Mouse (Mus musculus): ENCODE data around the gene Tmem178b. TPM values are rescaled to one million over a fixed set of nuclear protein-coding genes. Genes with fewer than 3 reads are reported as not detected.
A peak's percentile ranks its signal among the peaks of the same experiment; 100 is the strongest.

The Tmem178b gene
- total RNA-seq, 2 experiments from 2014 or later: not detected

DNA sequence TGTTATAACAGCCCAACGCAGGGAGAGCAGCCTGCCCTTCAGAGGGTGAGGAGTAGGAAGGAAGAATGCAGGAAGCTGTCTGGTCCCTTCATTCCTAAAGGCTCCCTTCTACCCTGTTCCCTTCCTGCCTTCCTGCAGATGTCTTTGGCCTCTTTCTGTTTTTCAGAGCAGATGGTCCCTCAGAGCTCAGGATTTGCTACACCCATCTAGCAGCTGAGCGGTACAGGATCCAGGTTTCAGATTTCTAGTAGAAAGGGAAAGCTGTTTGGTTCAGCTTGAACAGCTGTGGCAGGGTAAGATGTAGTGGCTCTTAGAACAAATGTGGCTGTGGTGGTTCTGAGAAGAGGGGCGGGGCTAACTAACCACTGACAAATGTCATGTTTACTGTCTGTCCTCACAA is 197.9 kb downstream of the Tmem178b start:
- ATAC-seq (replicated peaks; ENCODE audit: poor library complexity): no peak

GRCm38 (mm10) chr6:40076089-40076488 is 203.0 kb downstream of the Tmem178b start:
- no peak for ATAC-seq (replicated peaks; ENCODE audit: poor library complexity)

DNA sequence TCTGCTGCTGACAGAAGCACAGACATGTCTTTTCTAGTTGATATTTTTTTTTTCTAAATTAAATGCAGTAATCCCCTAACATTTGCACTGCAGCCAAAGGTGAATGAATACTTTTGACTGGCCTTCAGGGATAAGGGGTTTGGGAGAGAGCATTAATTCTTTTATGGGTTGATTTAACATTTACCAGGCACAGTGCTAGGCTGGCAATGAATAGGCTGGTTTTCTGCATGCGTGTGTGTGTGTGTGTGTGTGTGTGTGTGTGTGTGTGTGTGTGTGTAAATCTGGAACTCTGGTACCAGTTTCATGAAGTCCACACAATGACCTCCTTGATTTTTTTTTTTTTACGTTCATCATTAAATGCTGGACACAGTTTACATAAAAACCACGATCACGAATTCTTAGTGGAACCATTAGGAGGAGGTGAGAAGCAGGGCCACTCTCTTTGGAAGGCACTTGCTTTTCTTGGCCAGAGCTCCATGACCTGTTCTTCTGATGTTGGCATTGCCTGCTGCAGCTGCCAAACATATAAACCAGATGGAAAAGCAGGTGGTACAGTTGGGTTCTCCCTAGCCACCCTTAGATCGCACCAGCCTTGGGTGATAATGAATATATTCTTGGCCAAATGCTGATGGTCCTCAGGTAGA is 203.7 kb downstream of the Tmem178b start:
- no peak for ATAC-seq (replicated peaks; ENCODE audit: poor library complexity)

- ATAC-seq (replicated peaks; ENCODE audit: poor library complexity): no peak
These were observed 205.3 kb downstream of the Tmem178b start for GRCm38 (mm10) chr6:40078353-40078752.

- ATAC-seq (replicated peaks; ENCODE audit: poor library complexity): no peak
These were observed 210.7 kb downstream of the Tmem178b start for GRCm38 (mm10) chr6:40083726-40084125.

DNA sequence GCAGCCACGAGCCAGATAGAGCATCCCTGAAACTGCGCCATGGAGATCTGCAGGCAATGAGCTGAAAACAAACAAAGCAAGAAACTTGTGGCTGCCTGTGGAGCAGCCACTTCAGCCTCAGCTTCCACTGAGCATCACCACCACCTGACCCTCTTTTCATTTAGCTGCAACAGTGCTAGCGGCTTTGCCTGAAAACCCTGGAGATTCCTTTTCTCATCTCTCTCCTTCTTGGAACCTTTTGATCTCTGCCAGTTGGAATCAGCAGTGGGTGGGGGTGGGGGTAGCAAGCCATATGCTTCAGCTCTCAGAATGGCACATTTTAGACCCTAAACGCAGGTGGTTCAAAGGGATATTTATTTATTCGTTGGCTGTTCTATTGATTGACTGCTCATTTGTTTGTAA is 218.2 kb downstream of the Tmem178b start:
- ATAC-seq (replicated peaks; ENCODE audit: poor library complexity): no peak

- ATAC-seq (replicated peaks; ENCODE audit: poor library complexity): no peak
These were observed 225.4 kb downstream of the Tmem178b start for GRCm38 (mm10) chr6:40098498-40098897.

GRCm38 (mm10) chr6:40101785-40102184 is 228.7 kb downstream of the Tmem178b start:
- ATAC-seq (replicated peaks; ENCODE audit: poor library complexity): no peak

GRCm38 (mm10) chr6:40102863-40103262 is 229.8 kb downstream of the Tmem178b start:
- no peak for ATAC-seq (replicated peaks; ENCODE audit: poor library complexity)

DNA sequence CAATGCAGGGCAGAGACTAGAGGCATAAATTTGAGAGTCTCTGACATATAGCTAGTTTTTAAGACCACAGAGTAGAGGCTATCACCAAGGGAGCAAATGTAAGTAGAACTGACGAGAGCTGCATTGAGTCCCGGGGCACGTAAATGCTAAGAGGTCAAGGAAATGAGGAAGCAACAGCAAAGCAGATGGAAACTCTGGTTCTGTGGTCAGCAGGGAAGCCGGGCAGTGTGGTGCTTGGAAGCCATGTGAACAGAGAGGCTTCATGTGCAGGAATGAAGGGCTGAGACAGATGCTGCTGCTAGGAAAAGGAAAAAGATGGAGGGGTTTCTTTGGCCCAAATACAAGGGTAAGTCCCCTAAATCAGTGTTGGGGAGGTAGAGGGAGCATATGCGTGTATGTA is 237.0 kb downstream of the Tmem178b start:
- ATAC-seq (replicated peaks; ENCODE audit: poor library complexity): peak; percentile 39; the same call in 1 of the 2 replicates

DNA sequence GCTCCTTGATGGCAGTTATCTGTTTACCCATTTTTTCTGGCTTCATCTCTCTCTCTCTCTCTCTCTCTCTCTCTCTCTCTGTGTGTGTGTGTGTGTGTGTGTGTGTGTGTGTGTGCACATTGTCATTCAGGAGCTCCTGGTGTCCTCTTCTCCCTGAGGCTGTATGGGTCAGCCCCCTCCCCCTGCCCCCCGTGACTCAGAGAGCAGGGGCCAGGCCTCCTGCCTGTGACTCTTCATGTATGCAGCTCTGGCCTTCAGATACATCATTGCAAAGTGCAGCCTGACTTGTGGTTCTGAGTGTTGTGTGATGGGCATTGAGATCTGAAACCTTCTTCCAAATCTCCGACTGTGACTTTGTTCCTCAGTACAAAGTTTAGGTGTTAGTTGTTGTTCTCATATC is 237.7 kb downstream of the Tmem178b start:
- no peak for ATAC-seq (replicated peaks; ENCODE audit: poor library complexity)

- ATAC-seq (replicated peaks; ENCODE audit: poor library complexity): no peak
These were observed 239.4 kb downstream of the Tmem178b start for GRCm38 (mm10) chr6:40112488-40112887.

DNA sequence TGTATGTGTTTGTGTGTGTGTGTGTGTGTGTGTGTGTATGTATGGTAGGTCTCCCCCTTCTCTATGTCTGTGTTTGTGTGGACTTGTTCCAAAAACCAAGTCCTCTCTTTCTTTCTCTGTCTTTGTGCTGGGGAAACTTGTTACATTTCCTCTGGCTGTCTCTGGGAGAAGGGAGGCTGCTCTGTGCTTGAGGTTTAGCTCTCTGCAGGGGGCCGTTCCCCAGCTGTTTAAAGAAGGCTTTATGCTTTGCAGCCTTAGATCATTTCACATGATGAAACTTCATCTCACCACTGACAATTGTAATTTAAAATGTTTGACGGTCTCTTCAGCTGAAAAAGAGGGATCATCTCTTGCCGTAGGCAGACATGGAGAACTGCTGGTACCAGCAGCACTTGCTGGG is 243.2 kb downstream of the Tmem178b start:
- ATAC-seq (replicated peaks; ENCODE audit: poor library complexity): no peak

DNA sequence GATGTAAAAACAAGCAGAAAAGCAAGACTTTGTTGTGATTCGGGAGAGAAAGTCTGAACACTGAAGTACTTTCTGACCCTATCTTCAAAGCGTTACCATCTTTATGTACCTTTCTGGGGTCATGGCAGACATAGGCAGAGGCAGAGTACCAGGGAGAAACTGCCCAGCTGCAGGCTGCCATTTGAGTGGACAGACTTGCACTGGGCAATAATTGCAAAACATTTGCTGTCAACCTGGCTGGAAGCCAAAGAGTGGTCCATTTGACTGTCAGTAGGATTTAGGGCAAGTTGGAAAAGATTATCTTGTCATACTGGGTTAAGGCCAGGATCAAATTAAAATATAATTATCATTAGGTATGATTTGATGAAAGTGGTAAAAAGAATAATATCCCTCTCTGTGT is 247.1 kb downstream of the Tmem178b start:
- no peak for ATAC-seq (replicated peaks; ENCODE audit: poor library complexity)

GRCm38 (mm10) chr6:40121494-40121893 is 248.4 kb downstream of the Tmem178b start:
- ATAC-seq (replicated peaks; ENCODE audit: poor library complexity): no peak

DNA sequence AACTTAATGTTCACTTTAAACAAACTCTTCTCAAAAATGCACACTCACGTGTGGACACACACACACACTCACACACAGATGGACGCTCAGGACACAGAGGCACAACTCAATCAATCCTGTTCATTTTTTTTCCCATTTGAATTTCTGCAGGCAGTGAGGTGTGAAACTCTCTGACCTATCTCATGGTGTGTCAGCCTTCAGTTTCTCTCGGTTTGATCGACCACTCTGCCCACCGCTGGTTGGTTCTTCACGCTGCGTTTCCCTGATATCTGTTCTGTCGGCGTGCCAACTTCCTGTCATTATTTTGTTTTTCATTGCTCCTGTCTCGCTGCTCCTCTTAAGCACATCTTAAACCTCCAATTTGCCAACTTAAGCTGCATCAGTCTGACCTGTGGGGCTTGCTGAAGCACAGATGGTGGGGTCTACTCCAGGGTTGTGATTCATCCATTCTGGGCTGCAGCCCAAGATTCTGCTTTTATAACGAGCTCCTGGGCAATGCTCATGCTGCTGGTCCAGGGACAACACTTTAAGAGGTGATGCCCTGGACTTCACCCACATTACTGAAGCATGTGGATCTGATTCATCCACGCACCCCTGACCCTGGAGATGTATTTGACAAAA is 250.1 kb downstream of the Tmem178b start:
- ATAC-seq (replicated peaks; ENCODE audit: poor library complexity): no peak

DNA sequence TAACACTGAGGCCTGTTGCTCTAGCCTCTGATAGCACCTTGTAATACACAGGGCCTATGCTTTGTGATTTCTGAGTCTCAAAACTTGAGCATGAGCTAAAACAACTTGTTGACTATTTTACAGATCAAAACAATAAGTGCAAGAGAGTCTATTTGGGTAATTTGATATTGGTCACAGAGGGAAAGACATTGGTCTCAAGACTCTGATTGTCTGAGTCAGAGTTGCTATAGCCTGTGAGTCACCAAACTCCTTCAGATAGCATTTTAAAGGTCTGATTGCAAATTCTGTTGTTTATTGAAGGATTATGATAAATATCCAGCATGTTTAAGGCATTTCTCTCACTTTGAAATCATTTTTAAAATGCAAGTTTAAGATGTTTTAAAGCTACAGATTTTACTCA is 250.9 kb downstream of the Tmem178b start:
- no peak for ATAC-seq (replicated peaks; ENCODE audit: poor library complexity)

DNA sequence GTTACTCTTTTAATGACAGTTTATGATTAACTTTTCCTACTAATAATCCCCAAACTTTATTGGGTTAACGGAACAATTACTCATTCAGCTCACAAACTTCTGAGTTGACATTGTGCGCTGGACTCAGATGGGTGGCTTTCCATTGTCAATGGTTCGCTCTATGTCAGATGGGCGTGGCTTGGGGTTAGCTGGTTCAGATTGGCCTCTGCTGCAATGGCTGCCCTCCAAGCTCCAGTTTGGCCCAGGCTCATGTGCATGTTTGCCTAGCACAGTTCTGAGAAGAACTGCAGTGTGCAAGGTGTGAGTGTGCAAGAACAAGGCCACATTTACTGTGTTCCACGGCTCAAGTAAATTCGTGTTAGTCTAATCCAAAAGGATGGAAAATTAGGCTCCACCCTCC is 255.6 kb downstream of the Tmem178b start:
- no peak for ATAC-seq (replicated peaks; ENCODE audit: poor library complexity)

DNA sequence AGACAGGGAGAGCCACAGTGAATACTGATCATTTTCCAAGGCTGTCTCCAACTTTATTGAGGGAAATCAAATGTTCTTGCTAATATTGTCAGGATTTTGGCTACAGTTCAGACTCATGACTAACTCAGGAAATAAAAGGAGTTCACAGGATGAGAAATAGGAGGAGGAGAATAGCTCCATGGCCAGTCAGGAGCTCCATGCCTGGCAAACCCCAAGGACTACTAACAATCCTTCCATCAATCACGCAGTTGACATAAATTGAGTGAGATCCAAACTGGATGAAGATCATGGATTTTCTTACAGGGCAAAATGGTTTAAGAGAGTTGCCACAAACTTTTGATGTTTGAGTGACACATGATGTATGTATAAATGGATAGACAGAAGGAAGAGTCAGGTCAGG is 258.9 kb downstream of the Tmem178b start:
- no peak for ATAC-seq (replicated peaks; ENCODE audit: poor library complexity)

GRCm38 (mm10) chr6:40133436-40133835 is 260.4 kb downstream of the Tmem178b start:
- no peak for ATAC-seq (replicated peaks; ENCODE audit: poor library complexity)

- ATAC-seq (replicated peaks; ENCODE audit: poor library complexity): no peak
These were observed 262.6 kb downstream of the Tmem178b start for GRCm38 (mm10) chr6:40135716-40136115.

GRCm38 (mm10) chr6:40137346-40137745 is 264.3 kb downstream of the Tmem178b start:
- ATAC-seq (replicated peaks; ENCODE audit: poor library complexity): no peak
